Mouse (Mus musculus) yolk sac, embryonic 10.5 days (tissue): ENCODE measurements at regions not wholly inside any gene's neighbourhood (a gene's known extent, or its start where the extent isn't known, plus 50 kb on each side); places are given as distances from the start of the nearest gene placed in this dataset.
A peak's percentile ranks its signal among the peaks of the same experiment; 100 is the strongest.
"Not testable (repeated sequence)": the region's sequence is repeated elsewhere in the genome, so short reads cannot be mapped to it uniquely, and the experiment has no call there.

Experiments used
- DNase-seq: peaks from one replicate; pipeline ENCODE4 v3.0.0-alpha.2; 2017; ENCODE audit warnings: low spot score

DNA sequence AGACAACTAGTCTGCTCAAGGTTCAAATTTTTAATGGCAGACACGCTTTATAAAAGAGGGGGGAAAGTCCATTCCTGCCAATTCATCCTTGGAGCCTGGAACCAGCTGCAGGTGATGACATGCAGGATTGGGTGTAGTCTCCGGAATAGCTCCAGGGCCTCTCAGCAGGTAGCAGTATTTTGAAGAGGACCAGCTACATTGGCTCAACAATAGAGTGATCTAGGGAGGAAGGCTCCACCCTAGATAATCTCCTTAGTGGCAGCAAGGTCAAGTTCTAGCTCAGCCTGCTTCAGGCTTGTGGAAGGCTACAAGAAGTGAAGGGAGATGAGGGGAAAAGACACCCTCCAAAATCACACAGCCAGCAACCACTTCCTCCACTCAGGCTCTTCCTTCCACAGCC, 1405.1 kb downstream of the 4930444P10Rik start:
- not testable (repeated sequence) for DNase-seq

DNA sequence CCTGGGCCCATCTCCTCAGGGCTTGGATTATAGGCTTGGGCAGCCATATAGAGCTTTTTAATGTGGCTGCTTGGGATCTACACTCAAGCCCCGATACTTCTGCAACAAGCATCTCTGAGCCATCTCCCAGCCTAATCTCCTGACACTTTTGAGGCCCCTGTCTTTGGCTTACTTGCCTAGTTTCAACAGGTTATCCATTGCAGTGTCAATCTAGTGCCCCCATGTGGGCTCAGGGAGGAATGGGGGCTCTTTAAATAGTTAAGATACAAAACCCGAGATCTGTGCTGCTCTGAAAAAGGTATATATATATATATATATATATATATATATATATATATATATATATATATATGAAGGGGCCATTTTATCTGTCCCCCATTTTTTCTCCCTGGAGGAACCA, 1407.0 kb downstream of the 4930444P10Rik start:
- DNase-seq: no peak

DNA sequence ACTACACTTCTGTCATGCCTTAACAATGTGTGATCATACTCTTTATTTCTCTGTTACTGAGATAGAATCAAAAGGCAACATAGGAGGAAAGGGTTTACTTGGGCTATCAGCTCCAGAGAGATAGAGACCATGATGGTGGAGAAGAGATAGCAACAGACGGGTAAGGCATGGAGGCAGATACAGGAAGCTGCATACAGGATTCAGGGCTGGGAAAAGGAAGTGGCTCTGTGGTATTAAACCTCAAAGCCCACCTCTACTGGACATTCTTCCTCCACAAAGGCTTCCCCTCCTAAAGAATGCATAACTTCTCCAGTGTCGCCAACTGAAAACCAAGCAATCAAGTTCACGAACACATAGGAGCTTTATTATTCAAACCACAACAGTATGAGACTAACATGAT, 1412.7 kb downstream of the 4930444P10Rik start:
- no peak for DNase-seq

DNA sequence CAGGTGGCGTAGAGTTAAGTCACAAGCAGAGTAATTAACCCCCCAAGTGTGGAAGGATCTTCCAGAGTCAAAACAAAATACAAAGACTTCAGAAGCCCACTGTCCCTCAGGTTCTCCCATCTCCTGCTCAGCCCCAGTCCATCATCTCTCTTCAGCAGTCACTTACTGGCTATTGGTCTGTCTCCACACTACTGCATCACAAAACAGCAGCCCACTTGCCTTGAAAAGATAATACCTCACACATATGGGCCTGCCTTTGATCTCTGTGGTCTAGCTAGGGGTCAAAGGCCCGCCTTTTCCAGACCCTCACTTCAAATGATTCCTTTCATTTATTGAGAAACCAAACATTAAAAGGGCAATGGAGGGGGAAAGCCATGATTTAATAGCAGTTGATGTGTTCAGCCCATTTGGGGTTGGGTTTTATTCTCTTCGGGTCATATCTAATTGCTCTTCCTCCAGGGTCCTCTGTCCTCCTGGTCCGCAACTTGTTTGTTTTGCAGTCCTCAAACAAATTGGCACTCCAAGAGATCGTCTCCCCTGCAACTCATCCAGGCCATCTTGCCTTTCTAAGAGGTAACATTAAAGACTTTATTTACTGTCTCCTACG, 1420.6 kb downstream of the 4930444P10Rik start:
- DNase-seq: peak; percentile 2

DNA sequence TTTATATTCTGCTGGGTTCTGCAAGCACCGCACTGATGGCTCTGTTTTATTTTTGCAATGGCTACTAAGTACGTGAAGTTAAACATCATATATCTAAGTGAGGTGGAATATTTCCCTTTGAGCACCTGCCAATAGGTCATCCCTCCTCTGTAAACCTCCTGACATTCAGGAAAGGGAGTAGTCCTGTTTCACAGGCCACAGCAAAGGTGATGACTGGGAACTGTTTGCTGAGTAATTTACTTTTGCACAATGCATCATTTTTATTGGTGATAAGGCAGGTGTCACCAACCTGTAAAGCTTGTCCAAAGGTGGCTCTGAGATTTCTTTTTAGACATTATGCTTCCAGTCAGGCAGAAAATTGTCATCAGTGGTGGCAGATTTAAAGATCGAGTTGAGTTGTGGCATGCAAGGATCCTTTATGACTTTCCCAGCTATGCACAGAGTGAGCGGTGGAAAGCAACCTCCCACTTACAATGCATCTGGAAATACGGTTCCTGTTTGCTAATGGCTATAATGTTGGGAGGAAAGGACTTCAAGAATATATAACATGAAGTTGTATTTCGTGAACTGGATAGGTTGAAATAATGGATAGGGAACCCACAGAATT, 1430.3 kb downstream of the 4930444P10Rik start:
- DNase-seq: no peak

DNA sequence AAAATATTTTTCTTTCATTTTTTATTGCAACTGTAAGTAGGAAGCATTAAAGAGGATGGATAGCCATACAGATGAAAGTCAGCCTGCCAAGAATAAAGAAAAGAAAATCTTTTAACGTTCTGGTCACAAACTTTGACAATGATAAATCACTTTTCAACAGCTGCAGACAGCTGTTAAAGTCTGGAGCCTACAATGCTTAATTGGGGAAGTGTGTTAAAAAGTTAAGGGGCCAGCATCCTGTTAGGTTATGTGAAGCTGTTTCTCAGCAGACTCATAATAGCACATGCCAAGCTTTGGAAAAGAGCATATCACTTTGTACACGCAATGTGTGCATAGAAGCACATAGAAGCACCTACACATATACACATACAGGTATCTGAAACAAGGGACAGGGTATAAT, 1431.3 kb downstream of the 4930444P10Rik start:
- no peak for DNase-seq

DNA sequence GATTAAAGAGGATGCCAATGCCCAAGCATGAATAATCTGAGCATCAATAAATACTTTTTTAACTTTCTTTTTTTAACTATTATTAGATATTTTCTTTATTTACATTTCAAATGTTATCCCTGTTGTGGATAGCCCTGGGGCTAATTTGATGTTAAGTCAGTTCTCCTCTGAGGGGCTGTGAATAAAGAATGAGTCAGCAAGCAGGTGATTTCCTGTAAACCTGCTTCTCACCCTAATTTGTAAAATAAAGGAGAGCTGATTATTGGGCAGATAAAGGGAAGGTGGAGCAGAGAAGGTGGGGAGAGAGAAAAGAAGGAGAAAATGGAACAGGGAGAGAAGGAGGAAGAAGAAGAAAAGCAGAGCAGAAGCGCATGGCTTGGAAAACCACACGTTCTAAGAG, 1442.8 kb downstream of the 4930444P10Rik start:
- DNase-seq: no peak

DNA sequence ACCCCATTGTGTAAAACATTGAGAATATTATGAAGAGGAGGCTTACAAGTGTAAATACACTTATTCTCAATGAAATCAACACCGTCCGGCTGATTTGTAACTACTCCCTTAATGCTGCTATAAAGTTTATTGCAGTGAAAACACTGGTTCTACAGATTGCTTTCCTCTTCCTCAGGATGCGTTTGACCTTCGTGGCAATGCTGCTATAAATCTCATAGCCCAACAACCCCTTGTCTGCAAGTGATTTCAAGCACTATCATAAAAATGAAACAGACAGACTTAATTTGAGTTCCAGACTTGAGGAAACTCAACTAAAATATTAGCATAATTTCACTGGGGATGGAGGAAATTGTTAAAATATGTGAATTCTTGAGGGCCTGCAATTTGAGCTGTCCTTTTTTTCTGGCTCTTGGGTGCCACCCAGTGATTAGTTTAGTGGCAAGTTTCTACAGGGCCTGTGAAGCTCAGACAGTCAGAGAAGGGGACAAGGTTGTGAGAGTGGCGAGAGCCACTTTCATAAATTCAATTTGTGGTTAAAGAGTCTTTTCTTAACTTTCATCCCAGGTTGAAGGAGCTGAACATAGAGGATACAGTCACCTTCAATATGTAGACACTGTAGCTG, 1457.4 kb downstream of the 4930444P10Rik start:
- peak; percentile 4 for DNase-seq

DNA sequence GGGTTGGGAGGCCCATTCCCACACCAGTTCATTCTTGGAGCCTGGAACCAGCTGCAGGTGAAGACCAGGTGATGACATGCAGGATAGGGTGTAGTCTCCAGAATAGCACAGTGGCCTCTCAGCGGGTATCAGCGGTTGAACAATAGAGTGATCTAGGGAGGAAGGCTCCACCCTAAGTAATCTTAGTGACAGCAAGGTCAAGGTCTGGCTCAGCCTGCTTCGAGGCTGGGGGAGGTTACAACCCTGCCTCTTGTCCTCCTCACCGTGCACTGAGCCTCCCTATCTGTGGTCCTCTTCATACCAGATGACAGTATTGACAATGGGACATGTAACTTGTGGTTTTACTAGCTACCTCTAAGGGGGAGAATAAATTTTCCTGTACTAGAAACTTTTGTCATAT, 1461.1 kb downstream of the 4930444P10Rik start:
- DNase-seq: no peak

DNA sequence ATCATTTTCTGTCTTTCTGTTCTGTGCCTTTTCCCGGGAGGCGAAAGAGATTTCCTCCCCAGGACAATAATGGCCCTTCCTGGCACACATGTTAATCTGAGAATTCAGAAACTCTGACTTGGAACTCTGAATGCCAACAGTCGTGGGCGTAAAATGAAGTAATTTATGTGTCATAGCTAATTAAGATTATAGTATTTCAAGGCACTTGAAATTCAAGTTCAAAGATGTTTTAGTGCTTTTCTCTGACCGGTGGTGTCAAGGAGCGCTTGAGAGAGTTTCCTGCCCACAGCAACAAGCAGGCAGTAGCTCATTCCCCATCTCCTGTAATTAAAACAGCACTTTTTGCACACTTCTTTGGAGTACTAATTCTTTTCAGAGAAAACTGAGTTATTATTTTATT, 1465.9 kb downstream of the 4930444P10Rik start:
- no peak for DNase-seq

DNA sequence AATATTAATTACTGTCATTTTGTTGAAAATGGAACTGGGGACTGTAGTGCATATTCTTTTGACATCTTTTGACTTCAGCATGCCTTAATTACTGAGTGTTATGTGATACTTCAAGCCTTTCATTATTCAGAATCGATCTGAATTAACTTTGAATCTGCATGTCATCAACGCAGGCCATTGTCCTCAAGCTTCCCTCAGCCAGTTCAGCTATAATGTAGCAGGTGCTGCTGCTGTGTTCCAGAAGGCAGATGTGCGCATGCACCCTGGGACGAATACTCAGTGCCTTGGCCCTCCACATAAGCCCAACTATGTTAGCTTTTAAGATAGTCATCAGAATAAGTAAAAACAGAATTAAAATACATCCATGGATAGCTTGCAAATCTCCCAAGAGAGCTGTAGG, 1466.4 kb downstream of the 4930444P10Rik start:
- no peak for DNase-seq

DNA sequence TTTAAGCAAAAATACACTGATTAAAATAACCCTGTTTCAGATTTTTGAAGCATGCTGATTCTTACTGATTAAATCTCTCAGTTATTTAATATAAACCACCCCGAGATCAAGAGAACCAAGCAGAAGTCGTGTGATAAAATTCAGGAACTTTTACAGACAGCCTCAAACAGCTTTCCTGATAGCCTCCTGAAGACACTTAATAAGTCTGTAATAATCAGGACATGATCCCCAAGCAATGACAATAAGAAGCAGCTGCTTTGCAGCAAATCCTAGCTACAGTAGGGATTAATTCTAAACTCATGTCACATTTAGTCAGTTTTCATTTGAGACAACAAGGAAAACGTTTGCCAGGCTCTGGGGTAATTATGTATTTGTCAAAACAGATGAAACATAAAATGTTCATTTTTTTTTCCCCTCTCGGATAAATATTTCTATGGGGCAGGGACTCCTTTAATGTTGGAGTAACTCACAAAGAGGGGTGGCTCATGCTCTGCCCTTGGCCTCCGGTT, 1472.1 kb downstream of the 4930444P10Rik start:
- no peak for DNase-seq

DNA sequence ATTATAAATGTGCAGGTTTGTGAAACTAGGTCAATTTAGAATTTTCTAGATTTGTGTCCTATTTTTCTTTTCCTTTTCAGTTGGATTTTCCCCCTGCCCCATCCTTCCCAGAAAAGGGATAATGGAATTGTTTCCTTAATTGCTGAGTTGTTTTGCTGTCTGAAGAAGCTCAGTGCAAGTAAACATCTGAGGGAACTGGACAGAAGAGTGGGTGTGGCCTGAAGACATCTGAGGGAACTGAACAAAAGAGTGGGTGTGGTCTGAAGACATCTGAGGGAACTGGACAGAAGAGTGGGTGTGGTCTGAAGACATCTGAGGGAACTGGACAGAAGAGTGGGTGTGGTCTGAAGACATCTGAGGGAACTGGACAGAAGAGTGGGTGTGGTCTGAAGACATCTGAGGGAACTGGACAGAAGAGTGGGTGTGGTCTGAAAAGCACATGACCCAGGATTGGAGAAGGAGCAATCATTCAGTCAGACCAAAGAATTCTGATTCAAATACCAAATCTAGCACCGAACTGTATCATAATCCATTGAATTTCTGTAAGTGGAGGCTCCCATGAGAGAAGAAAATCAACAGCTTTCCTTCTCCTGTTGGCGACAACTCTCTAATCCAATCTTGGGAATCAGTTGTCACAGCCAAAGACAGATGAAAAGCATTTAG, 1479.8 kb downstream of the 4930444P10Rik start:
- no peak for DNase-seq

DNA sequence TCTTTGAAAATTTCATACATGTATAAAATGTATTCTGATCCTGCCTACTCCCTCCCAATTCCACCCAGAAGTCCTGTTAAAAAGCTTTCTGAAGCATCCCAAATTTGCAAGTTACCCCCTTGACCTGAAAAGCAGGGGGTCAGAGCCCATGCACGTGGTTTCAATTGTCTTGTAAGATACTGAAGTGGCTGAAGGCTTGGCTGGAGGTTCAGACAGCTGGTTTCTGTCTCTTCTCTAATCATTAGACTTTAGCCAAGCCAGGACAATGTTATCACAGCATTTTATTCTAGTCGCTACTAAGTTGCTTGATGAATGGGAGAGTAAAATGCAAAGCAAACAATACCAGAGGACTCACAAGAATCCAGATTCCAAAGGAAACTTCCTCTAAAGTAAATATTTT, 1484.1 kb downstream of the 4930444P10Rik start:
- DNase-seq: no peak

DNA sequence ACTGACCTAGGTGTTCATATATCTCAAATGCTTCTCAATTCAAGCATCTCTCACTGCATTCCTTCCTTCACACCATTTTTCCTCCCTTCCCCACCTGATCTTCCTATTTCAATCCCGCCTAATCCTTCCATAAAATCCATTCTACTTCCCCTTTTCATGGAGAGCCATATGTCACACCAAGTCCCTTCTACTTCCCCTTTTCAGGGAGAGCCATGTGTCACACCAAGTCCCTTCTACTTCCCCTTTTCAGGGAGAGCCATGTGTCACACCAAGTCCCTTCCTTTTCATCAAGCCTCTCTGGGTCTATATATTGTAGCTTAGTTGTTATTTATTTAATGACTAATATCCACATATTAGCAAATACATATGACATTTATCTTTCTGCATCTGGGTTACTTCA, 1497.2 kb downstream of the 4930444P10Rik start:
- no peak for DNase-seq

DNA sequence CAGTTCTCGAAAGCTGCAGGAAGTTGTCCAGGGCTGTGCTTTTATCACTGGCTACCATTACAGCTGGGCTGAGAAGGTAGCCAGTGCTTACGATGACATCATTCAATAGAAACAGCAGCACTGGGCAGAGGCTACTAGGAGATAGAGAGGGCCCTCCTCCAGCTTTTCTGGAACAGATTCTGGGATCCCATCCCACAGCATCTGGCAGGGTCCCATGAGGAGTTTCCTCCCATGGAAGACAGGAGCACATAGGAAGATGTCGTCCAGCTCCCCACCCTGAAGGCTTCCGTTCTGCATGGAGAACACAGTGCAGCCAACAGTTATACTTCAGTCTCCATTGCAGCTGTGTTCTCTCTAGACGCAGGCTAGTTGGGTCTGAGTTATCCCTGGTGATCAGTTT, 1503.2 kb downstream of the 4930444P10Rik start:
- DNase-seq: no peak

DNA sequence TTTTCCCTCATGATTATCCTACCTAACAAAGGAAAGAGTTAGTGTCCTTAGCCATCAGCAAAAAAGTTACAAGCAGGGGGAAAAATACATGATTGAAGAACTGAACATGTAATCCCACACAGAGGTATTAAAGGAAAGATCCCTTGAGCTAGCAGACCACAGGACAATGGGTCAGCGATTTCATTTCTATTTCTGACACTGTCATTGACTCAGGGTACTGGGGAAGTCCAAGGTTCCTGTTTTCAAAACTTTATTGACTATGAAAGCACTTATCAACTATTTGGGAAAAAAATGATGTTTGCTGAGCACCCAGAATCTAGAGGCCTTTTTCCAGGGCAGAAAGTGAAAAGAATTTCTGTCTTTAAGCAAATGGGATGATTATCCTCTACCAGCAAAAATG, 1513.7 kb downstream of the 4930444P10Rik start:
- no peak for DNase-seq

DNA sequence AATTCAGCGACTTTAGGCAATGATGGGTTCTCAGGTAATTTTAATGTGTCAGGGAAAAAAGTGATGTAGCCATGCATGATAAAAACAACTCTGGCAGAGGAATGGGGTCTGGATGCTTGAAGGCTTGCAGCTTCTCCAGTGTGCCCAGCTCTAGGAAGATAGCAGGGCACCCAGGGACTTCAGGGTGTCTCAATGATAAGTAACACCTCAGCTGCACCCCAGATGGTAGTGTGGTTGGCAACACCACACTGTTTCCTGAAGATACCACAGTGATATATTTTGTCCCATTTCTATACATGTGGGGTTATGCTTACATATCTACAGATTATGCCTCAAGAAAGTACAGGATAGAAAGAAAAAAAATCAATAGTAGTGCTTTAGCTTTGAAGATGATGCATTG, 1516.9 kb downstream of the 4930444P10Rik start:
- DNase-seq: no peak

DNA sequence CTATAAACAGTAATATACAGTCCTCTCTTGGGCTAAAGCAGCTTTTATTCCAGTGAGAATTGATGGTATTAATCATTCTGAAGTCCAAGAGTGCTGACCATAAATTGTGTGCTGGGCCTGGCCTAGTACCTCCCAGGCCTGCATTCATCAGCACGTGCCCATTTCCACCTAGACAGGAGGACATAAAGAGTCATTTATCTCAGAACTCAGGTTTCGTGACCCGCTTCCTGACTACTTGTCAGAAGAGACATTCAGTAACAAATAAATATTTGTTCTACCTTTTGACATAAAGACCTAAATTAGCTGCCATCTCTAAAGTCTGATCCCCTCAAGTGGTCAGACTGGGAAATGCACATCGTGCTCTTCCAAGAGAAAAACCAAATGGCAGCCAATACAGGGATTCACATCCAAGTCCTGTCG, 1522.6 kb downstream of the 4930444P10Rik start:
- DNase-seq: peak; percentile 2

DNA sequence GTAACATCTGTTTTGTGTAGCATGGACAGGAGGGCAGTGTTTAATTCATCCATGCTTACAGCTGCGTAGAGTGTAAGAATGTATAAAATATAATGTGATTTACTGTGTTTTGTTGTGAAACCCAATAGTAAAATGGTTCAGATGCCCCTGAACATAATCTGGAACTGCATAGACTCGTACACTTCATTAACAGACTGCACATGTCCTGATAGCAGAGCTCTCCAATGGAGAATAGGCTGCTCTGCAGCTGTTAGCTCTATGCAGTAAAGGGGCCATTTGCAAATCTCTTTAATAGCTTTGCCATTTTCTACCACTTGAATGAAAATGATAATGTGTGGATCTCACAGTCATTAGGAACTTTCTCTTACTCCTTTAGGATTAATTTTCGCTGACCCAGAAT, 1523.0 kb downstream of the 4930444P10Rik start:
- no peak for DNase-seq

DNA sequence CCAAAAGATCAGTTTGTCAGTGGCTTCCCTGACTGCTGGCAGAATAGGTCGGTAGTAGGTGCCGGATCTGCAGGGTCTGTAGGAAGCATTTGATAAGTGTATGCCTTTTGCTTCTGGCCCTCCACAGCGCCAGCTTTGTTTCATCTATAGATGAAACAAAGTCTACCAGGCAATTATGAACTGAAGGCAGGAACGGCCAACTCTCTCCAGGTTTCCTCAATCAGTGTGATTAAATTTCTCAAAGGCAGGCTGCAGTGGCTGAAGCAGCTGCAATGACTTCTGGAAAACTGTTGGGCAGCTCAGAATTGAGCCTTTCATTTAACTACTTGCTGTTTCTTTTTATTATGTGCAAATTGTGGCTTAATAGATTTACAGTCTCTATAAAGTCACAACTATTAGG, 1526.1 kb downstream of the 4930444P10Rik start:
- DNase-seq: no peak

DNA sequence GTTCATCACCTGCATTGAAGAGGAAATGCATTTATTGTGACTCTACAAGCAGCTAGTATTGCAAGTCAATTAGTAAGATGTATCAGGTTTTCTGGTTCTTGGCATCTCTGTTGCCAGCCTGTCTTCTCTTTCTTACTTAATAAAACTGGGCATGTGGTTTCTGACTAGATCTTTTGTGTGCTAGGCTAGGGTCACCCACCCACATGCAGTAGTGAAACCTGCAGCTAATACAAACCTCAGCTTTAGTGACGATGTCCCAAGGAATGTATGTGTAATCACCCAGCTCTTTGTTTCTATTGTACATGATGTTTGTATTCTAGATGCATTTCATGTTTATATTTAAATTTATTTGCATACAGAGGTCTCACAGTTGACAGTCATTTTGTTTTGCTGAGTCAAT, 1526.7 kb downstream of the 4930444P10Rik start:
- DNase-seq: no peak
